ENCODE assay signal across 23 mouse cellular contexts in genomic region chr17:42863186-42863585, GRCm38 (mm10).
"Had no signal": no experiment of that assay in that cellular context is flagged by ENCODE, and none has a peak within 500 bp of the region (broad histone marks: within the 10 kb centered on the region; RNA-seq: fewer than 3 reads in every experiment).

No protein-coding gene starts in this region.

- H3K27ac ChIP-seq: hindbrain, embryonic 13.5 days; hindbrain, embryonic 15.5 days; hindbrain, postnatal 0 days; kidney, embryonic 15.5 days; kidney, postnatal 0 days; limb, embryonic 13.5 days; limb, embryonic 15.5 days; liver, embryonic 12.5 days had no signal

- ATAC-seq: hindbrain, postnatal 0 days; intestine, embryonic 16.5 days; liver, embryonic 12.5 days had no signal

- H3K27me3 ChIP-seq: hindbrain, embryonic 13.5 days; hindbrain, embryonic 15.5 days; kidney, embryonic 15.5 days; limb, embryonic 13.5 days; limb, embryonic 15.5 days; liver, embryonic 12.5 days had no signal

- H3K9me3 ChIP-seq: hindbrain, embryonic 13.5 days; hindbrain, embryonic 15.5 days; kidney, embryonic 15.5 days; limb, embryonic 13.5 days; limb, embryonic 15.5 days; liver, embryonic 12.5 days had no signal

- DNase-seq: gastrocnemius, postnatal 14 days; gastrocnemius, postnatal 36 days; heart, adult 18-20 months; heart, postnatal 14 days; heart, postnatal 36 days; kidney, adult 11 months; kidney, adult 2 months; kidney, adult 9 months; kidney, postnatal 14 days; kidney, postnatal 36 days; layer of hippocampus, adult 9-11 months; layer of hippocampus, postnatal 36 days; left cerebral cortex, postnatal 4 days had no signal

- H3K4me1 ChIP-seq: hindbrain, embryonic 13.5 days; hindbrain, embryonic 15.5 days; kidney, embryonic 15.5 days; limb, embryonic 13.5 days; limb, embryonic 15.5 days had no signal

- H3K4me2 ChIP-seq: heart, embryonic 11.5 days; hindbrain, embryonic 13.5 days; hindbrain, embryonic 15.5 days; kidney, embryonic 15.5 days; limb, embryonic 13.5 days; limb, embryonic 15.5 days; liver, embryonic 12.5 days had no signal

- H3K4me3 ChIP-seq: hindbrain, embryonic 13.5 days; hindbrain, embryonic 15.5 days; kidney, embryonic 15.5 days; limb, embryonic 13.5 days; limb, embryonic 15.5 days; liver, embryonic 12.5 days had no signal

- H3K36me3 ChIP-seq: hindbrain, embryonic 13.5 days; hindbrain, embryonic 15.5 days; kidney, embryonic 15.5 days; limb, embryonic 15.5 days had no signal

- H3K9ac ChIP-seq: hindbrain, embryonic 13.5 days; hindbrain, embryonic 15.5 days; kidney, embryonic 15.5 days; limb, embryonic 13.5 days; limb, embryonic 15.5 days; liver, embryonic 12.5 days had no signal
